Mouse (Mus musculus): ENCODE measurements around the gene Serac1. TPM values are rescaled to one million over a fixed set of nuclear protein-coding genes. Genes with fewer than 3 reads are reported as not detected.

Serac1 gene
- polyA plus RNA-seq, 1 experiment: 2.8 TPM

- Histone ChIP-seq H3K27ac (ENCODE audit: control insufficient read depth, insufficient read depth, low read depth, low read length, poor library complexity) (peak overlapping the region; percentile 60), H3K4me1 (ENCODE audit: control insufficient read depth, insufficient read depth, low read length) (peaks cover 14% of the 10 kb centered on the region), H3K4me3 (replicated peaks; ENCODE audit: control insufficient read depth, low read depth, low read length) (peak overlapping the region; percentile 1)
- 2% methylated on average over 9 of the region's 9 CpGs for WGBS
- TF ChIP-seq POLR2A (IDR thresholded peaks at IDR 0.05; ENCODE audit: borderline replicate concordance, control insufficient read depth, low read depth, low read length): no peak
Observed at GRCm38 (mm10) chr17:6007902-6008301, 71.6 kb downstream of the Serac1 start.

GRCm38 (mm10) chr17:6007101-6007780, 72.3 kb downstream of the Serac1 start:
- H3K4me1 ChIP-seq (ENCODE audit: control insufficient read depth, insufficient read depth, low read length): peaks cover 14% of the 10 kb centered on the region
- H3K27ac ChIP-seq (ENCODE audit: control insufficient read depth, insufficient read depth, low read depth, low read length, poor library complexity): peak overlapping the region; percentile 60
- H3K4me3 ChIP-seq (replicated peaks; ENCODE audit: control insufficient read depth, low read depth, low read length): no peak overlapping the region
- 61% methylated on average over 5 of the region's 5 CpGs for WGBS
- TF ChIP-seq POLR2A (IDR thresholded peaks at IDR 0.05; ENCODE audit: borderline replicate concordance, control insufficient read depth, low read depth, low read length) (no peak), CTCF (IDR thresholded peaks at IDR 0.05; ENCODE audit: control insufficient read depth, insufficient read depth, low read length) (no peak)

- H3K27ac ChIP-seq (ENCODE audit: control insufficient read depth, insufficient read depth, low read depth, low read length, poor library complexity): no peak overlapping the region; the same call in 1 of the 2 replicates
- 13% methylated on average over 14 of the region's 14 CpGs for WGBS
- H3K4me1 ChIP-seq (ENCODE audit: control insufficient read depth, insufficient read depth, low read length): peaks cover 18% of the 10 kb centered on the region
Observed at GRCm38 (mm10) chr17:6005638-6006471, 73.7 kb downstream of the Serac1 start.

GRCm38 (mm10) chr17:6005246-6005637, 74.3 kb downstream of the Serac1 start:
- TF ChIP-seq CTCF (IDR thresholded peaks at IDR 0.05; ENCODE audit: control insufficient read depth, insufficient read depth, low read length) (no peak), POLR2A (IDR thresholded peaks at IDR 0.05; ENCODE audit: borderline replicate concordance, control insufficient read depth, low read depth, low read length) (no peak)
- Histone ChIP-seq H3K27ac (ENCODE audit: control insufficient read depth, insufficient read depth, low read depth, low read length, poor library complexity) (no peak overlapping the region), H3K4me3 (replicated peaks; ENCODE audit: control insufficient read depth, low read depth, low read length) (no peak overlapping the region), H3K4me1 (ENCODE audit: control insufficient read depth, insufficient read depth, low read length) (peaks cover 18% of the 10 kb centered on the region)
- 12% methylated on average over 14 of the region's 14 CpGs for WGBS

More at GRCm38 (mm10) chr17:6005638-6006471, 73.7 kb downstream of the Serac1 start:
- TF ChIP-seq CTCF (IDR thresholded peaks at IDR 0.05; ENCODE audit: control insufficient read depth, insufficient read depth, low read length) (peak; percentile 31; the same call in 1 of the 2 replicates), POLR2A (IDR thresholded peaks at IDR 0.05; ENCODE audit: borderline replicate concordance, control insufficient read depth, low read depth, low read length) (no peak)
- no peak overlapping the region for H3K4me3 ChIP-seq (replicated peaks; ENCODE audit: control insufficient read depth, low read depth, low read length)

- H3K4me3 ChIP-seq (replicated peaks; ENCODE audit: control insufficient read depth, low read depth, low read length): no peak overlapping the region
- no peak overlapping the region for H3K27ac ChIP-seq (ENCODE audit: control insufficient read depth, insufficient read depth, low read depth, low read length, poor library complexity)
- WGBS: 31% methylated on average over 6 of the region's 6 CpGs
- TF ChIP-seq POLR2A (IDR thresholded peaks at IDR 0.05; ENCODE audit: borderline replicate concordance, control insufficient read depth, low read depth, low read length): no peak
- TF ChIP-seq CTCF (IDR thresholded peaks at IDR 0.05; ENCODE audit: control insufficient read depth, insufficient read depth, low read length): no peak
- H3K4me1 ChIP-seq (ENCODE audit: control insufficient read depth, insufficient read depth, low read length): peaks cover 16% of the 10 kb centered on the region
Observed at GRCm38 (mm10) chr17:6003661-6004060, 75.9 kb downstream of the Serac1 start.

GRCm38 (mm10) chr17:6002563-6002962, 77.0 kb downstream of the Serac1 start:
- peaks cover 15% of the 10 kb centered on the region for H3K4me1 ChIP-seq (ENCODE audit: control insufficient read depth, insufficient read depth, low read length)
- no peak for TF ChIP-seq CTCF (IDR thresholded peaks at IDR 0.05; ENCODE audit: control insufficient read depth, insufficient read depth, low read length)
- TF ChIP-seq POLR2A (IDR thresholded peaks at IDR 0.05; ENCODE audit: borderline replicate concordance, control insufficient read depth, low read depth, low read length): no peak
- 84% methylated on average over 6 of the region's 6 CpGs for WGBS
- H3K27ac ChIP-seq (ENCODE audit: control insufficient read depth, insufficient read depth, low read depth, low read length, poor library complexity): no peak overlapping the region
- H3K4me3 ChIP-seq (replicated peaks; ENCODE audit: control insufficient read depth, low read depth, low read length): no peak overlapping the region

- peaks cover 13% of the 10 kb centered on the region for H3K4me1 ChIP-seq (ENCODE audit: control insufficient read depth, insufficient read depth, low read length)
- H3K27ac ChIP-seq (ENCODE audit: control insufficient read depth, insufficient read depth, low read depth, low read length, poor library complexity): no peak overlapping the region
- 6% methylated on average over 7 of the region's 7 CpGs for WGBS
- H3K4me3 ChIP-seq (replicated peaks; ENCODE audit: control insufficient read depth, low read depth, low read length): no peak overlapping the region
- TF ChIP-seq CTCF (IDR thresholded peaks at IDR 0.05; ENCODE audit: control insufficient read depth, insufficient read depth, low read length) (no peak), POLR2A (IDR thresholded peaks at IDR 0.05; ENCODE audit: borderline replicate concordance, control insufficient read depth, low read depth, low read length) (no peak)
Observed at GRCm38 (mm10) chr17:6001836-6002235, 77.7 kb downstream of the Serac1 start.

- 6% methylated on average over 6 of the region's 6 CpGs for WGBS
- peak overlapping the region; percentile 64 for H3K27ac ChIP-seq (ENCODE audit: control insufficient read depth, insufficient read depth, low read depth, low read length, poor library complexity)
Observed at GRCm38 (mm10) chr17:6001389-6001788, 78.2 kb downstream of the Serac1 start.

More at GRCm38 (mm10) chr17:6001389-6001788, 78.2 kb downstream of the Serac1 start:
- Histone ChIP-seq H3K4me1 (ENCODE audit: control insufficient read depth, insufficient read depth, low read length) (peaks cover 12% of the 10 kb centered on the region), H3K4me3 (replicated peaks; ENCODE audit: control insufficient read depth, low read depth, low read length) (no peak overlapping the region)
- TF ChIP-seq POLR2A (IDR thresholded peaks at IDR 0.05; ENCODE audit: borderline replicate concordance, control insufficient read depth, low read depth, low read length) (no peak), CTCF (IDR thresholded peaks at IDR 0.05; ENCODE audit: control insufficient read depth, insufficient read depth, low read length) (no peak)
